Mouse (Mus musculus): ENCODE measurements around the gene Sec11a.

The Sec11a gene

GRCm38 (mm10) chr7:80947445-80948350 lies at the start of gene Sec11a:
Sec11a (minus strand) TSS chr7:80947780.
- no peaks in the 10 kb centered on the region for H3K9me3 ChIP-seq (ENCODE audit: low read length)
- peaks cover 14% of the 10 kb centered on the region for H3K36me3 ChIP-seq (ENCODE audit: insufficient read depth, low read length)
- H3K4me3 ChIP-seq (replicated peaks; ENCODE audit: low read length): peak within 1 kb of the TSS; percentile 97
- H3K27me3 ChIP-seq (ENCODE audit: insufficient read depth, low read length): peaks cover 3% of the 10 kb centered on the region; the same call in 1 of the 2 replicates
- H3K4me1 ChIP-seq (replicated peaks; ENCODE audit: low read depth, low read length): peaks cover 42% of the 10 kb centered on the region
- no peak for TF ChIP-seq CTCF (conservative IDR thresholded peaks at IDR 0.05; ENCODE audit: low read length)
- TF ChIP-seq POU5F1 (IDR thresholded peaks at IDR 0.05; ENCODE audit: borderline replicate concordance, low read length): no peak
- TF ChIP-seq NANOG (IDR thresholded peaks at IDR 0.05; ENCODE audit: borderline replicate concordance, low read length): no peak

GRCm38 (mm10) chr7:80995266-80996146 lies 47.9 kb upstream of the Sec11a start:
- Histone ChIP-seq H3K9me3 (ENCODE audit: low read length) (no peaks in the 10 kb centered on the region), H3K36me3 (ENCODE audit: insufficient read depth, low read length) (no peaks in the 10 kb centered on the region), H3K4me3 (replicated peaks; ENCODE audit: low read length) (no peak overlapping the region), H3K27me3 (ENCODE audit: insufficient read depth, low read length) (peaks cover 13% of the 10 kb centered on the region; the same call in 1 of the 2 replicates), H3K4me1 (replicated peaks; ENCODE audit: low read depth, low read length) (peaks cover 31% of the 10 kb centered on the region)
- TF ChIP-seq CTCF (conservative IDR thresholded peaks at IDR 0.05; ENCODE audit: low read length) (no peak), POU5F1 (IDR thresholded peaks at IDR 0.05; ENCODE audit: borderline replicate concordance, low read length) (no peak), NANOG (IDR thresholded peaks at IDR 0.05; ENCODE audit: borderline replicate concordance, low read length) (no peak)

GRCm38 (mm10) chr7:80994663-80995005 lies 47.1 kb upstream of the Sec11a start:
- no peaks in the 10 kb centered on the region for H3K36me3 ChIP-seq (ENCODE audit: insufficient read depth, low read length)
- peak overlapping the region; percentile 93 for H3K4me3 ChIP-seq (replicated peaks; ENCODE audit: low read length)
- peaks cover 13% of the 10 kb centered on the region; the same call in 1 of the 2 replicates for H3K27me3 ChIP-seq (ENCODE audit: insufficient read depth, low read length)
- no peaks in the 10 kb centered on the region for H3K9me3 ChIP-seq (ENCODE audit: low read length)
- no peak for TF ChIP-seq POU5F1 (IDR thresholded peaks at IDR 0.05; ENCODE audit: borderline replicate concordance, low read length)
- TF ChIP-seq NANOG (IDR thresholded peaks at IDR 0.05; ENCODE audit: borderline replicate concordance, low read length): no peak
- TF ChIP-seq CTCF (conservative IDR thresholded peaks at IDR 0.05; ENCODE audit: low read length): no peak
- peaks cover 31% of the 10 kb centered on the region for H3K4me1 ChIP-seq (replicated peaks; ENCODE audit: low read depth, low read length)

- H3K27me3 ChIP-seq (ENCODE audit: insufficient read depth, low read length): peaks cover 13% of the 10 kb centered on the region; the same call in 1 of the 2 replicates
- peak overlapping the region; percentile 93 for H3K4me3 ChIP-seq (replicated peaks; ENCODE audit: low read length)
- peaks cover 31% of the 10 kb centered on the region for H3K4me1 ChIP-seq (replicated peaks; ENCODE audit: low read depth, low read length)
- TF ChIP-seq POU5F1 (IDR thresholded peaks at IDR 0.05; ENCODE audit: borderline replicate concordance, low read length): no peak
- no peak for TF ChIP-seq NANOG (IDR thresholded peaks at IDR 0.05; ENCODE audit: borderline replicate concordance, low read length)
- no peak for TF ChIP-seq CTCF (conservative IDR thresholded peaks at IDR 0.05; ENCODE audit: low read length)
- no peaks in the 10 kb centered on the region for H3K9me3 ChIP-seq (ENCODE audit: low read length)
- H3K36me3 ChIP-seq (ENCODE audit: insufficient read depth, low read length): no peaks in the 10 kb centered on the region
Measured at GRCm38 (mm10) chr7:80993834-80994662, 46.5 kb upstream of the Sec11a start.

GRCm38 (mm10) chr7:80992980-80993833 lies 45.6 kb upstream of the Sec11a start, which contains the start of gene Zfp592:
Zfp592 (plus strand) TSS chr7:80993681.
- H3K36me3 ChIP-seq (ENCODE audit: insufficient read depth, low read length): no peaks in the 10 kb centered on the region
- peaks cover 31% of the 10 kb centered on the region for H3K4me1 ChIP-seq (replicated peaks; ENCODE audit: low read depth, low read length)
- no peak for TF ChIP-seq NANOG (IDR thresholded peaks at IDR 0.05; ENCODE audit: borderline replicate concordance, low read length)
- TF ChIP-seq CTCF (conservative IDR thresholded peaks at IDR 0.05; ENCODE audit: low read length): no peak
- TF ChIP-seq POU5F1 (IDR thresholded peaks at IDR 0.05; ENCODE audit: borderline replicate concordance, low read length): no peak

GRCm38 (mm10) chr7:80992631-80992979 lies 45.0 kb upstream of the Sec11a start:
- no peaks in the 10 kb centered on the region for H3K9me3 ChIP-seq (ENCODE audit: low read length)
- peaks cover 31% of the 10 kb centered on the region for H3K4me1 ChIP-seq (replicated peaks; ENCODE audit: low read depth, low read length)
- H3K4me3 ChIP-seq (replicated peaks; ENCODE audit: low read length): peak overlapping the region; percentile 93
- no peak for TF ChIP-seq NANOG (IDR thresholded peaks at IDR 0.05; ENCODE audit: borderline replicate concordance, low read length)
- no peak for TF ChIP-seq POU5F1 (IDR thresholded peaks at IDR 0.05; ENCODE audit: borderline replicate concordance, low read length)
- TF ChIP-seq CTCF (conservative IDR thresholded peaks at IDR 0.05; ENCODE audit: low read length): no peak
- H3K27me3 ChIP-seq (ENCODE audit: insufficient read depth, low read length): peaks cover 13% of the 10 kb centered on the region; the same call in 1 of the 2 replicates
- H3K36me3 ChIP-seq (ENCODE audit: insufficient read depth, low read length): no peaks in the 10 kb centered on the region

More at GRCm38 (mm10) chr7:80992980-80993833, 45.6 kb upstream of the Sec11a start, which contains the start of gene Zfp592:
- no peaks in the 10 kb centered on the region for H3K9me3 ChIP-seq (ENCODE audit: low read length)
- peaks cover 13% of the 10 kb centered on the region; the same call in 1 of the 2 replicates for H3K27me3 ChIP-seq (ENCODE audit: insufficient read depth, low read length)
- peak within 1 kb of the TSS; percentile 93 for H3K4me3 ChIP-seq (replicated peaks; ENCODE audit: low read length)

GRCm38 (mm10) chr7:80992063-80992462 lies 44.5 kb upstream of the Sec11a start:
- Histone ChIP-seq H3K27me3 (ENCODE audit: insufficient read depth, low read length) (peaks cover 13% of the 10 kb centered on the region; the same call in 1 of the 2 replicates), H3K4me3 (replicated peaks; ENCODE audit: low read length) (peak overlapping the region; percentile 93), H3K36me3 (ENCODE audit: insufficient read depth, low read length) (no peaks in the 10 kb centered on the region), H3K4me1 (replicated peaks; ENCODE audit: low read depth, low read length) (peaks cover 31% of the 10 kb centered on the region), H3K9me3 (ENCODE audit: low read length) (no peaks in the 10 kb centered on the region)
- TF ChIP-seq POU5F1 (IDR thresholded peaks at IDR 0.05; ENCODE audit: borderline replicate concordance, low read length): no peak
- TF ChIP-seq CTCF (conservative IDR thresholded peaks at IDR 0.05; ENCODE audit: low read length): no peak
- no peak for TF ChIP-seq NANOG (IDR thresholded peaks at IDR 0.05; ENCODE audit: borderline replicate concordance, low read length)

Data from E14TG2a.4 (cell line).